Mouse (Mus musculus) G1E-ER4 (cell line): ENCODE measurements around the gene Ifnar2. TPM values are rescaled to one million over a fixed set of nuclear protein-coding genes. Genes with fewer than 3 reads are reported as not detected.

ENCODE experiments used
- GATA1 ChIP-seq: IDR thresholded peaks from one replicate; pipeline ENCODE4 v1.8.0; 2012; ENCODE audit warnings: low read length, inconsistent platforms
- polyA plus RNA-seq: library from polyadenylated mRNA; stranded (reverse); fragments of >175 nt; gene quantifications from 2 replicates; pipeline ENCODE4 v1.2.3, GENCODE M21; 2012

The Ifnar2 gene
- polyA plus RNA-seq, 1 experiment: 44.2 TPM

DNA sequence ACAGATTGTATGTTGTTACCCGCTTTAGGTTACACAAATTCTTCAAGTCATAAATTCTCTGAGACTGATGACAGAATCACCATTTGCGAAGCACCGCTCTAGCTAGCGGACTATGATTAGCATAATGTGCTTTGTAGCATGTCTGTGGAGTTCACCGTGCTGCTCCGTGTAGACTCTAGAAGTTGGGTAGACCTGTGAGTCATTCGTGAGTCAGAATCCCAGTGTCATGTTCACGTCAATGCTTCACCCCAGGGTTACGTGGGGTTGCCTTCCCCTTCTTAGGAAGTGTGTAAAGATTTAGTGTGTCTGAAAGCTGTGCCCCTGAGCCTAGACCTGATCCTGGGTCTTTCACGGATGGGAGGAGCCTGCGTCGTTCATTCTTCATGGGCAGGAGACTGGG, 25.4 kb downstream of the Ifnar2 start:
- TF ChIP-seq GATA1: no peak

- TF ChIP-seq GATA1: no peak
Observed at GRCm38 (mm10) chr16:91398944-91399343, 26.4 kb downstream of the Ifnar2 start.

DNA sequence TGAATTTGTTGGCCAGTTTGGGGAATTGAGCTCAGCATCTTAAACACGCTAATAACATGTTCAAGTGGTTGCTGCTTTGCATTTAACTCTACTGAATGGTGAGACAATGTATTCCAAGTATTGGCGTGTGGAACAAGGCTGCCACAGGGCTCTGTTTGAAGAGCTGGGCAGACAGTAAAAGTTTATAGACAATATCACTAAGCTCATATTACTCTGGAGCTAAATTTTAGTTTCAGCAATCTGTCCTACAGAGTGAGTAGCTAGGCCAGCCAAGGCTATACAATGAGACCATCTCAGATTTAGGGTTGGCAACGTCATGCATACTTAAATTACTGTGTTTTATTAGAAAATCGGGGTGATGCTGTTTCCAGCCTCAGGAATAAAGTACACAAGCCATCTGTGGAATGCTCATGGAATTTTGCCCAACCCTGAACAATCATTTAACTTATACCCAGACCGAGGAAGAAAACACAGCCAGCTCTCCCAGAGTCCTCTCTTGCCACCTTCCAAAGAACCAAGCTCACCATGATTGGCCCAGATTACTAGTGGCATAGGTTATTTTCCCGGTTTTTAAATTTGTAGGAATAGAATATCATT, 29.1 kb downstream of the Ifnar2 start:
- no peak for TF ChIP-seq GATA1

GRCm38 (mm10) chr16:91403784-91404183, 31.2 kb downstream of the Ifnar2 start:
- no peak for TF ChIP-seq GATA1

DNA sequence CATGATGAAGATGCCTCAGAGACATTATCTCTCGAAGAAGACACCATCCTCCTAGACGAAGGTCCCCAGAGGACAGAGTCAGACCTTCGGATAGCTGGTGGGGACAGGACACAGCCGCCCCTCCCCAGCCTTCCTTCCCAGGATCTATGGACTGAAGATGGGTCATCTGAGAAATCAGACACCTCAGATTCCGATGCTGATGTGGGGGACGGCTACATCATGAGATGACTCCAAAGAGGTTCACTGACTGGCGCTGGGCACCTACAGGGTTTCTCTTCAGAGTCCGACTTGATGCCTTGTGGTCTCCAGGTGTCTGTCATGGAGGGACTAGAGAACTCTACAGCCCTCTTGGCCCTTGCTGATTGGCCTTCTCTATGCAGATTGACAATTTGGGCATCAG, 31.6 kb downstream of the Ifnar2 start:
- TF ChIP-seq GATA1: no peak

DNA sequence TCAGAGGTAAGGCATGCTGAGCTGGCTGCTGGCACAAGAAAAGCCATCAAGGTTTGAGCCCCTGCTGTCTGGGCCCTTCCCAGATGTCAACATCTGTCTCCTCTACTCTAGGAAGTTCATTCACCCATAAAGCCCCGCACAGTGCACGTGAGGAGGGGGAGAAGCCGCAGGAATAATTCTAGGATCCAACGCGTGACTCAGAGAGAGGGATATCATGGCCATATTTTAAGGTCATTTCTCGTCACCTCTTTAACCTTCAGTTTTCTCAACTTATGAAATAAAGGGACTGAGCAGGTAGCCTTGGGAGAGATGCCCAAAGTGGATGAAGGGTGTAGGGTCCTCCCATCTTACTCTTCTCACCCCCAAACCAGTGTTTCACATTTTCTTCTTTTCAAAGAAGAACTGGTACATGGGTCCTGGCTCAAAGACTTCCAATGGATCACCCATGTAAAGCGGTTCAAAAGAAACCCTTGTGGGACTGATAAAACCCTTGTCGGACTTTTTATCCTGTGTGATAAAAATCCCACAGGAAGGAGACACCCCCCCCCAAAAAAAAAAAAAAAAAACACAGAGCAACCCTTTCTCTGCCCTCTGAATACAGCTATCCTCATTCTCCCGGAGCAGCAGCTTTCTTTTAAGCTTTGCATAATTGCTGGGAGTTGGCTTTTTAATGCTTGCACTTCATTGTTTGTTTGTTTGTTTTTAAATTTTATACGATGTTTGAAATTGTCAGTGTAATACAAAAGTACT, 32.4 kb downstream of the Ifnar2 start:
- no peak for TF ChIP-seq GATA1

GRCm38 (mm10) chr16:91405640-91406584, 33.3 kb downstream of the Ifnar2 start, which contains the start of gene Il10rb:
Gene Il10rb, plus strand, starts transcription at chr16:91406164.
- no peak for TF ChIP-seq GATA1

DNA sequence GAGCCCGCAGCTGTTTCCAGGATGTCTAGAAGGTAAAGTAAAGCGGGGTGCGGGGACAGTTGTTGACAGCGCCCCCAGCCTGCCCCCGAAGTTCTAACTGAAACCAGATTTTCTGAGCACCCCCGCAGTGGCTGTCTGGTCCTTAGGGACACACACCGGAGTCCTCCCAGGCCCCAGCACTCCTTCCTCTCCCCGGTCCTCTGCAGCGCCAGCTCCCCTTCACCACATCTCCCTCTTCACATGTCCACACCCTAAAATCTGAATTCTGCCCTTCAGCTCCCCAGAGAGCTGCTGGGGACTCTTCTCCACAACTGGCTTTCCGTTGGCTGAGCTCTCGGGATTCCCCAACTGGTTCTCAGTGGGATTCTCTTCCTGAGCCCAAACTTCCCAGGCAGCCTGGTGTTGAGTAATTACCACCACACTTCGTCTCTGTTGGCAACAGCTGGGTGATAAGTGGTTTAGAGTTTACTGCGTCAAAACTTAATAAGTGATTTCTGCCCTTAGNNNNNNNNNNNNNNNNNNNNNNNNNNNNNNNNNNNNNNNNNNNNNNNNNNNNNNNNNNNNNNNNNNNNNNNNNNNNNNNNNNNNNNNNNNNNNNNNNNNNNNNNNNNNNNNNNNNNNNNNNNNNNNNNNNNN, 34.1 kb downstream of the Ifnar2 start:
- no peak for TF ChIP-seq GATA1

- TF ChIP-seq GATA1: no peak
Observed at GRCm38 (mm10) chr16:91413102-91413844, 40.7 kb downstream of the Ifnar2 start.

DNA sequence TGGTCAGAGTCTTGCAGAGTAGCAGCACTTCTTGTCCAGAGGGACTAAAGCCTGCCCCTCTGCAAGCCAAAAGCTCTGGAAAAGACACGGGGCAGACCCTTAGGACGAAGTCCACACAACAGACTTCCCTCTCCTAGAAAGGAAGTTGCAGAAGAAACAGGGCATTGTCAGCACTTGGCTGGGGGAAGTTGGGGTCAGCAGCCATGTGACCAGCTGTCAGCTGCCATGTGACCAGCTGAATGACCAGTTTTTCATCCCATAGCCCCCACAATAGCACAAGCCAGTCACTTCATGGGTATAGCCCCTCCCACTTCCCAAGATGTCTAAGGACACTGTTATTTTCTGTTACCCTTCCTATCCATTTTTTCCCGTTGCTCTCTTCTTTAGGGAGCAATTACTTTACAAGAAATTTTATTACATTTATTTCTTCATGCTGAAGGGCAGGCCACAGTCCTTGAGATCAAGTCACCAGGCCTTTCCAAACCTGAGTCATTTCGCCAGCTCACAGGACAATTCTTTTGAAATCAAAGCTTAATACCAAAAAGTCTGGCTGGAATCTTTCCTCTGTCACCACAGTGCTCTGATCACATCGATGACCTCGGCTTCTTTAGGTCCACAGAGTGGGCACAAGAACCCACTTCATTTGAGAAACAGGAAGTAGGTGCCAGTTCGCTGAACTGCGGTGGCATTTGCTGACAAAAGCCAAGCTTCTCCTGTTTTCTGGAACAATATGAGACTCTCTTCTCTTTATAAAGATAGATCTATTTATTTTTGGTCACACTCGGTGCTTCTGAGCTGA, 43.0 kb downstream of the Ifnar2 start:
- no peak for TF ChIP-seq GATA1

DNA sequence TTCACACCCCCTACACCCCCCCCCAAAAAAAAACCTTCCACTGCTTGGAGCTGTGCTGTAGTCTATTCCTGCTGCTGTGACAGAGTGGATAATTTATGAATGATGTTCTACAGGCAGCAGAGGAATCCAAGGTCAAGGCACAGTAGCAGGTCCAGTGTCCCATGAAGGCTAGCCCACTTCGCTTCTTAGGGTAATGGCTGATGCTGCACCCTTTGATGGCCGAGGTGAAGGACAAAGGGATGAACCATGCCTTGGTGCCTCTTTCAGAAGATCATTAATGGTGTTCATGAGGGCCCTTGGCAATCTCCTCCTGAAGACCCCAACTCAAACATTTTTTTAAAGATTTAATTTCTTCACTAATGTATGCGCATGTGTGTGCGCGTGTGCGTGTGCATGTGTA, 43.8 kb downstream of the Ifnar2 start:
- no peak for TF ChIP-seq GATA1

DNA sequence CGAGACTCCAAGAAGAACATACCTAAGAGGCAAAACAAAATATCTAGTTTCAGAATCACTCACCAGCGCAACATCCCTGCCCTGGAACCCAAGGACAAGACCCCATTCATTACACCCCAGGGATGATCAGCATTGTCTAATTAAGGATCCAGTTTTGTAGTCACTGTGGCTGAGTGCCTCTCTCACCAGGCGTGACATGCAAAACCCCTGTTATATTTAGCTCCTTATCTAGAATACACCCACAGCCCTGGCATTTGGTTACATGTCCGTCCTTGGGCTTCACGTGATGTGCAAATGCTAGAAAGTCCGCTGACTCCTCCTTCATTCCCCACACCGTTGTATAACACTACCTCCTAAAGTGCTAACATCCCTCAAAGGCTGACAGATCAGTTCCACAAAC, 44.4 kb downstream of the Ifnar2 start:
- TF ChIP-seq GATA1: no peak

DNA sequence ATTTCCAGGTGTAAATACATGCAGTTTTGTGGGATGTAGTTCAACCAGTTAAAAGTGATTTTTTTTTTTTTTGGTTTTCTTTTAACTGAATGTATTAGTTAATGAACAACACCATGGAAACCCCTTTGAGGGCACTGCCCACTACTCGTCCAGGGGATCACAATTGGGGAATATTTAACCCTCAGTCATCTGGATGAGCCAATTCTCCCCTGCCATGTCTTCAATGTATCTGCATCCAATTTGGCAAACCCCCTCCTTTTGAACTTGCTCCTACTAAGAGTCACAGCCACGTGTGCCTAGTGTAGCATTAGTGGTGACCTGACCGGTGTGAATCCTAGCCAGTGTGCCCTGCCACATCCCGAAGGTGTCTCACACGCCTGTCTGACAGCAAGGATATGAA, 45.9 kb downstream of the Ifnar2 start:
- no peak for TF ChIP-seq GATA1

GRCm38 (mm10) chr16:91425816-91426215, 53.2 kb downstream of the Ifnar2 start:
- no peak for TF ChIP-seq GATA1
